Mouse (Mus musculus): Measurements from ENCODE around the gene Akt2. TPM values are rescaled to one million over a fixed set of nuclear protein-coding genes. Genes with fewer than 3 reads are reported as not detected.
A peak's percentile ranks its signal among the peaks of the same experiment; 100 is the strongest.

The Akt2 gene
- 100 to 1,000 TPM; 168 to 200 TPM for total RNA-seq (2021)
- long read RNA-seq, experiment 1, full-length matches to known transcripts: 42 of 99 reads
- long read RNA-seq, experiment 1, partial matches to known transcripts: 47 of 99 reads
- long read RNA-seq, experiment 1, other reads (novel, unspliced or antisense): 10 of 99 reads
- long read RNA-seq, experiment 2, full-length matches to known transcripts: 25 of 54 reads
- long read RNA-seq, experiment 2, partial matches to known transcripts: 25 of 54 reads
- long read RNA-seq, experiment 2, other reads (novel, unspliced or antisense): 4 of 54 reads

- DNase-seq: peak; percentile 94 to 97
These were observed at the start of gene Akt2 for GRCm38 (mm10) chr7:27591266-27592216. Gene Akt2 (plus strand): TSS chr7:27591552.

- no peak for DNase-seq
These were observed 49.4 kb upstream of the Akt2 start for GRCm38 (mm10) chr7:27541922-27542321.

- DNase-seq: peak; percentile 87
These were observed 48.8 kb upstream of the Akt2 start for GRCm38 (mm10) chr7:27542392-27543033.

GRCm38 (mm10) chr7:27543065-27543464, 48.3 kb upstream of the Akt2 start:
- no peak for DNase-seq

GRCm38 (mm10) chr7:27543851-27544250, 47.5 kb upstream of the Akt2 start:
- DNase-seq: no peak

- peak in 1 of 2 experiments; percentile 30 for DNase-seq
These were observed 46.5 kb upstream of the Akt2 start for GRCm38 (mm10) chr7:27544675-27545370.

GRCm38 (mm10) chr7:27549597-27549996, 41.8 kb upstream of the Akt2 start:
- DNase-seq: no peak

- DNase-seq: no peak
These were observed 39.3 kb upstream of the Akt2 start for GRCm38 (mm10) chr7:27552070-27552469.

GRCm38 (mm10) chr7:27552931-27553513, 38.3 kb upstream of the Akt2 start, which contains the start of the genes Pld3 and 2310022A10Rik:
Gene Pld3 (minus strand): TSS chr7:27553218.
Gene 2310022A10Rik (plus strand): TSS chr7:27553233.
- peak; percentile 95 to 98 for DNase-seq

- peak; percentile 71 to 76 for DNase-seq
These were observed 31.0 kb upstream of the Akt2 start for GRCm38 (mm10) chr7:27560291-27560887.

- no peak for DNase-seq
These were observed 30.4 kb upstream of the Akt2 start for GRCm38 (mm10) chr7:27560978-27561377.

GRCm38 (mm10) chr7:27569580-27570224, 21.6 kb upstream of the Akt2 start:
- DNase-seq: peak; percentile 49 to 58

GRCm38 (mm10) chr7:27572133-27572532, 19.2 kb upstream of the Akt2 start:
- no peak for DNase-seq

GRCm38 (mm10) chr7:27574124-27574880, 17.1 kb upstream of the Akt2 start:
- DNase-seq: no peak

GRCm38 (mm10) chr7:27576914-27577313, 14.4 kb upstream of the Akt2 start:
- peak; percentile 43 to 47 for DNase-seq

- no peak for DNase-seq
These were observed 13.8 kb upstream of the Akt2 start for GRCm38 (mm10) chr7:27577589-27577988.

GRCm38 (mm10) chr7:27578465-27578864, 12.9 kb upstream of the Akt2 start:
- DNase-seq: no peak

- no peak for DNase-seq
These were observed 10.8 kb upstream of the Akt2 start for GRCm38 (mm10) chr7:27580380-27581174.

- DNase-seq: no peak
These were observed 4.5 kb upstream of the Akt2 start for GRCm38 (mm10) chr7:27586861-27587260.

All from heart, adult 18-20 months (tissue).